Mouse (Mus musculus) E14TG2a.4 (cell line): ENCODE data around the gene Gm128.
"Not testable (repeated sequence)": the region's sequence is repeated elsewhere in the genome, so short reads cannot be mapped to it uniquely, and the experiment has no call there.

Experiments used
- H3K27me3 ChIP-seq: 2 replicates; pipeline ENCODE4 v1.6.1; 2014; ENCODE audit warnings: low read length, control low read depth; ENCODE audit not compliant: insufficient read depth
- H3K36me3 ChIP-seq: 2 replicates; pipeline ENCODE4 v1.6.1; 2014; ENCODE audit warnings: low read length, control low read depth; ENCODE audit not compliant: insufficient read depth
- H3K4me1 ChIP-seq: replicated peaks from 2 replicates; pipeline ENCODE4 v1.6.1; 2014; ENCODE audit warnings: low read depth, low read length, control low read depth
- H3K4me3 ChIP-seq: replicated peaks from 2 replicates; pipeline ENCODE4 v1.5.1; 2014; ENCODE audit warnings: mild to moderate bottlenecking, low read length
- H3K9me3 ChIP-seq: 2 replicates; pipeline ENCODE4 v1.6.1; 2014; ENCODE audit warnings: low read length, control low read depth
- CTCF ChIP-seq: conservative IDR thresholded peaks from 2 replicates; pipeline ENCODE4 v1.5.1; 2014; ENCODE audit warnings: low read length
- NANOG ChIP-seq: IDR thresholded peaks from 2 replicates; pipeline ENCODE4 v1.6.1; 2014; ENCODE audit warnings: borderline replicate concordance, low read length, mixed read lengths
- POU5F1 ChIP-seq: IDR thresholded peaks from 2 replicates; pipeline ENCODE4 v1.6.1; 2014; ENCODE audit warnings: low read length, borderline replicate concordance

The Gm128 gene

GRCm38 (mm10) chr3:95223041-95223440 lies 18.4 kb downstream of the Gm128 start:
- peaks cover 87% of the 10 kb centered on the region for H3K4me1 ChIP-seq
- no peaks in the 10 kb centered on the region for H3K27me3 ChIP-seq
- H3K4me3 ChIP-seq: no peak overlapping the region
- no peaks in the 10 kb centered on the region for H3K9me3 ChIP-seq
- TF ChIP-seq NANOG (no peak), POU5F1 (no peak), CTCF (no peak)
- H3K36me3 ChIP-seq: peaks cover 64% of the 10 kb centered on the region

- Histone ChIP-seq H3K36me3 (peaks cover 71% of the 10 kb centered on the region), H3K4me3 (peak overlapping the region; percentile 94), H3K4me1 (peaks cover 60% of the 10 kb centered on the region), H3K27me3 (no peaks in the 10 kb centered on the region), H3K9me3 (no peaks in the 10 kb centered on the region)
- TF ChIP-seq NANOG (no peak), CTCF (0 out of 2 replicates have a peak, but pooled peaks have one; percentile 14), POU5F1 (no peak)
Observed at GRCm38 (mm10) chr3:95218466-95219137, 22.8 kb downstream of the Gm128 start.

GRCm38 (mm10) chr3:95217255-95218134 lies 23.9 kb downstream of the Gm128 start, which contains the start of gene Gabpb2:
Gene Gabpb2, minus strand, starts transcription at chr3:95217916.
- TF ChIP-seq NANOG (no peak), POU5F1 (peak; percentile 86), CTCF (peak; percentile 55)
- peaks cover 66% of the 10 kb centered on the region for H3K36me3 ChIP-seq
- peak within 1 kb of the TSS; percentile 94 for H3K4me3 ChIP-seq
- no peaks in the 10 kb centered on the region for H3K27me3 ChIP-seq
- H3K4me1 ChIP-seq: peaks cover 49% of the 10 kb centered on the region
- H3K9me3 ChIP-seq: no peaks in the 10 kb centered on the region

GRCm38 (mm10) chr3:95216655-95217254 lies 24.6 kb downstream of the Gm128 start:
- no peak for TF ChIP-seq NANOG
- no peak for TF ChIP-seq POU5F1
- TF ChIP-seq CTCF: no peak
- no peaks in the 10 kb centered on the region for H3K9me3 ChIP-seq
- peak overlapping the region; percentile 94 for H3K4me3 ChIP-seq
- H3K36me3 ChIP-seq: peaks cover 67% of the 10 kb centered on the region
- no peaks in the 10 kb centered on the region for H3K27me3 ChIP-seq
- peaks cover 44% of the 10 kb centered on the region for H3K4me1 ChIP-seq

GRCm38 (mm10) chr3:95213609-95213975 lies 27.8 kb downstream of the Gm128 start:
- TF ChIP-seq NANOG (no peak), POU5F1 (no peak), CTCF (no peak)
- Histone ChIP-seq H3K9me3 (no peaks in the 10 kb centered on the region), H3K27me3 (no peaks in the 10 kb centered on the region), H3K4me3 (no peak overlapping the region), H3K4me1 (peaks cover 15% of the 10 kb centered on the region), H3K36me3 (peaks cover 71% of the 10 kb centered on the region)

- peaks cover 13% of the 10 kb centered on the region for H3K4me1 ChIP-seq
- H3K9me3 ChIP-seq, H3K27me3 ChIP-seq: not testable (repeated sequence)
Observed at GRCm38 (mm10) chr3:95212889-95213608, 28.3 kb downstream of the Gm128 start.

GRCm38 (mm10) chr3:95210585-95210984 lies 30.8 kb downstream of the Gm128 start:
- Histone ChIP-seq H3K27me3 (no peaks in the 10 kb centered on the region), H3K9me3 (no peaks in the 10 kb centered on the region), H3K4me1 (peaks cover 2% of the 10 kb centered on the region; the same call in 1 of the 2 replicates), H3K36me3 (peaks cover 92% of the 10 kb centered on the region), H3K4me3 (no peak overlapping the region)
- no peak for TF ChIP-seq CTCF

More at GRCm38 (mm10) chr3:95212889-95213608, 28.3 kb downstream of the Gm128 start:
- peaks cover 77% of the 10 kb centered on the region for H3K36me3 ChIP-seq
- H3K4me3 ChIP-seq: not testable (repeated sequence)

GRCm38 (mm10) chr3:95208286-95208685 lies 33.1 kb downstream of the Gm128 start:
- Histone ChIP-seq H3K36me3 (peaks cover 94% of the 10 kb centered on the region), H3K4me1 (peaks cover 2% of the 10 kb centered on the region; the same call in 1 of the 2 replicates), H3K27me3 (no peaks in the 10 kb centered on the region), H3K4me3 (no peak overlapping the region), H3K9me3 (no peaks in the 10 kb centered on the region)
- TF ChIP-seq NANOG (no peak), POU5F1 (no peak), CTCF (no peak)
